Mouse (Mus musculus): ENCODE data around the gene Shroom1. TPM values are rescaled to one million over a fixed set of nuclear protein-coding genes. Genes with fewer than 3 reads are reported as not detected.

Gene Shroom1
- polyA plus RNA-seq (2014; fragmentation: Illumina TruSeq; extraction: RNeasy Lipid Tissue Mini Kit (QIAGEN cat#74804); ENCODE audit: low read depth, low replicate concordance), result 0.14 TPM

DNA sequence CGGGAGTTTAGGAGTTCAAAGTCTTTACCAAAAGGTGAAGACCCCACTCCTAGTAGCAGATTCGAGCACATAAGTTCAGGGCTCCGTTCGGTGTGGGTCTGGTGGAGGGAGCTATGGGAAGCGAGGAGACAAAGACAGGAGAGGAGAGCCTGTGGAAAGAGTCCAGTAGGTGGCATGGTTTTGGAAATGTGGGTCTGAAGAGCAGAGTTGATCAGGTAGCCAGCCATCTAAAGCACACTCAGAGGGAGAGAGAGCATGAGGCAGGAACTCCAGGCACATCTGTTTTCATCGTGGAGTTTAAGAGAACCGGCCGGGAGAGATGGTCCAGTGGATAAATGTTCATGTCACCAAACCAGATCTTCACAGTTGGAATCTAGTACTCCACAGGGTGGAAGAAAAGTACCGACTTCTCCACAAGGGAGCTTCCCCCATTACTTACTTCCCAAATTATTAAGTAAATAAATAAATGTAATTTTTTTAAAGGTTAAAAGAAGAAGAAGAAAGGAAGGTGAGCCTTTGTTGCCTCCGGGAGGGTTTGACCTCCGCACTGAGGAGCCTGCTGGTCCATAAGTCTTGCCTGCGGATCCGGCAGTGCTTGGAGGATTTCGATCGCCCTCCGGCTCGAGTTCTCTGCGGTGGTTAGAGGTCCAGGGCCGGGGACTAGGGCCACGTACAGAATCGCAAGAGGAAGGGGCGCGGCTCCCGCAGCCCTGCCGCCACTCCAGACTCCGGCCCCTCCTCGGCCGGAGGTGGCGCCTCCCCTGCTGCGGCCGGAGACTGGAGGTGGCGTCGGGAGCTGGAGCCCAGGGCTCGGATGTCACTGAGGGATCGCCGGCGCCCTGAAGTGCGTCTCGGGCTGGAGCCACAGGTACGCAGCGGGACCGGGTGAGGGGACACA, at the start of gene Shroom1, which contains the start of gene Gm10447:
Shroom1 (plus strand) TSS at position 732 of the 898 bp plus-strand sequence.
Gm10447 (minus strand) TSS at position 637 of the 898 bp plus-strand sequence.

DNA sequence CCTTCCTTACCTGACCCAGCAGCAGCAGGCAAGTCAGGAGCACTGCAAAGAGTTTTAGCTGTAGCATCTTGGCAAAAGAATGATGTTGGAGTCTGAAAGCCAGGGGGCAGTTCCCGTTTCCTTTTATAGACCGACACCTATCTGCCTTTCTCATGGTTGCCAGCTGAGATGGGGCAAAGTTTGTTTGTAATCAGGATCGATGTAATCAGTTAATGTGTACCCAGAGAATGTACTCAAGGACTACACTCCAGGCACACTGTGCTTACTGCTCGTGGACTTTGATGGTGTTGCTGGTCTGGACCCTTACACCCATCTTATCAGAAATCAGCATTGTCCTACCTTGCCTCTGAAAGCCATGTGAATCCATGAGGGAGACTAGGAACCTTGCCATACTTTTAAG, 34.0 kb upstream of the Shroom1 start, which contains the start of gene Leap2:
Leap2 (minus strand) TSS at position 135 of the 400 bp plus-strand sequence.

DNA sequence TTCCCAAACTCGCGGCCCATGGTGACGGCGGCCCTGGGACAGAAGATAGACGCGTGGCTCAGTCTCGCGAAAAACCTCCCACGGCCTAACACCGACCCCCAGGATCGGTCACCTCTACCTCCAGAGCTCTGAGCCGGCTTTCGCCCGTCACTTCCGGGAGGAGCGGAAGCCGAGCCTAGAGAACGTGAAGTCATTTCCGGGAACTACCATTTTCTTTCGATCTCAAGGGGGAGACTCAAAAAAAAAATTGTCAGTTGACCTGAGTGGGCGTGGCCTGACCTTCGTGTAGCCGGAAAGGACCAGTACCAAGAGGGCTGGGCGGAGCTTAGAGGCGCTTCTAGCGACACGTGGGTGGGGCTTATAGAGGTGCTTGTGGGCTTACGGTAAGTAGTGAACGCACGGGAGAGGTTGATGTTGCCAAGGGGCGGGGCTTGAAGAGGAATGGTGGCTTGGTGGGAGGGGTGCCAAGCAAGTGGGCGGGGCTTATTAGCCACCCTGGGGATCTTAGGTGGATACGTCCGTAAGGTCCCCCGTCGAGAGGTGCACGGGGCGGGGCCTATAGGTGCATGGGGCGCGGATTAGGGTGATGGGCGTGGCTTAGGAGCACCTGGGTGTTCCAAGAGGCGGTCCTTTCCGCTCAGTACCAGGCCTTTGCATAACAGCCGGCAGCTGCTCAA, 26.2 kb upstream of the Shroom1 start, which contains the start of the genes Uqcrq and Gdf9:
Uqcrq (minus strand) TSS at position 162 of the 677 bp plus-strand sequence.
Gdf9 (plus strand) TSS at position 354 of the 677 bp plus-strand sequence.

DNA sequence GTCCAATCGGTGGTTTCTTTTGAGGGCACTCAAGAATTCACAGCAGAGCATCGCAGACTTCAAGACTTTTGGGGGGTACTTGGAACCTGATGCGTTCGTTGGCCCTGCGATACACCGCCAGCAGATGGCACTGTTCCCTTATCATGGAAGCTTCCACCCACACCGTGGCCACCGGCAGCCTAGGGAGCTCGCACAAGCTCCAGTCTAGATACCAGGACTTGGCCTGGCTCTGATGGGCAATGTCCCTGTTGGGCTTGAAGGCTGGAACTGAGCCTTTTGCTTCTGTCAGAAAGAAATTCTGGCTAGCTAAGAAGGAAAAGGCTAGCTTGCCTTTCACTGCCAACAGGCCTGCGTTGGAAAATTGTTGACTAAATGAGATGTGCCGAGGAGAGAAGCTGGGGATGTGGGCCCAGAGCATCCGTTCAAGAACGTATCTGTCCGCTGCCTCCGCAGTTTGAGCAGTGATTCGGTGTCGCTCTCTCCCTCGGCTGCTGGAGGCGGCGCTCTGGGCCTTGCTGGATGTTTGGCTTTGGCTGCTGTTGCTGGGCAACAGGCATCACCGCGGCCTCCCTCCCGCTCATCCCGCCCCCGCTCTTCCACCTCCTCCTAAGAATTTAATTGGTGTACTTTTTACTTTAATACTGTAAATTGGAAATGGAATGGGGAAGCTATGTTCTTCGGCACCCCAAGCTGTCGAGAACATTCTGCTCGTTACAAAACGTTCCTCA, 13.1 kb downstream of the Shroom1 start, which contains the start of gene Gm9837:
Gm9837 (minus strand) TSS at position 512 of the 728 bp plus-strand sequence.

GRCm38 (mm10) chr11:53479783-53480301, 22.8 kb downstream of the Shroom1 start, which contains the start of the genes Gm9945 and Sowaha:
Gm9945 (plus strand) TSS chr11:53480166.
Sowaha (minus strand) TSS chr11:53480274.

Other genes with a start within 250 kb of the Shroom1 start
- 499 TPM for gene Hspa4, start 156.7 kb upstream of the Shroom1 start, polyA plus RNA-seq (2014; fragmentation: Illumina TruSeq; extraction: RNeasy Lipid Tissue Mini Kit (QIAGEN cat#74804); ENCODE audit: low read depth, low replicate concordance)
- 18.9 TPM for gene Zcchc10, start 132.5 kb upstream of the Shroom1 start, polyA plus RNA-seq (2014; fragmentation: Illumina TruSeq; extraction: RNeasy Lipid Tissue Mini Kit (QIAGEN cat#74804); ENCODE audit: low read depth, low replicate concordance)
- 274 TPM for gene Aff4, start 106.4 kb upstream of the Shroom1 start, polyA plus RNA-seq (2014; fragmentation: Illumina TruSeq; extraction: RNeasy Lipid Tissue Mini Kit (QIAGEN cat#74804); ENCODE audit: low read depth, low replicate concordance)
- gene Leap2, start 34.0 kb upstream of the Shroom1 start, polyA plus RNA-seq (2014; fragmentation: Illumina TruSeq; extraction: RNeasy Lipid Tissue Mini Kit (QIAGEN cat#74804); ENCODE audit: low read depth, low replicate concordance), result not detected
- gene Uqcrq, start 26.4 kb upstream of the Shroom1 start, polyA plus RNA-seq (2014; fragmentation: Illumina TruSeq; extraction: RNeasy Lipid Tissue Mini Kit (QIAGEN cat#74804); ENCODE audit: low read depth, low replicate concordance), result 150 TPM
- 10.9 TPM for gene Gdf9, start 26.2 kb upstream of the Shroom1 start, polyA plus RNA-seq (2014; fragmentation: Illumina TruSeq; extraction: RNeasy Lipid Tissue Mini Kit (QIAGEN cat#74804); ENCODE audit: low read depth, low replicate concordance)
- not detected for gene Gm10447, start 95 bp upstream of the Shroom1 start, polyA plus RNA-seq (2014; fragmentation: Illumina TruSeq; extraction: RNeasy Lipid Tissue Mini Kit (QIAGEN cat#74804); ENCODE audit: low read depth, low replicate concordance)
- gene Gm9837, start 13.3 kb downstream of the Shroom1 start, polyA plus RNA-seq (2014; fragmentation: Illumina TruSeq; extraction: RNeasy Lipid Tissue Mini Kit (QIAGEN cat#74804); ENCODE audit: low read depth, low replicate concordance), result 2.3 TPM
- gene Gm9945, start 23.0 kb downstream of the Shroom1 start, polyA plus RNA-seq (2014; fragmentation: Illumina TruSeq; extraction: RNeasy Lipid Tissue Mini Kit (QIAGEN cat#74804); ENCODE audit: low read depth, low replicate concordance), result not detected
- 0.29 TPM for gene Sowaha, start 23.1 kb downstream of the Shroom1 start, polyA plus RNA-seq (2014; fragmentation: Illumina TruSeq; extraction: RNeasy Lipid Tissue Mini Kit (QIAGEN cat#74804); ENCODE audit: low read depth, low replicate concordance)
- 2.5 TPM for gene Sept8, start 62.1 kb downstream of the Shroom1 start, polyA plus RNA-seq (2014; fragmentation: Illumina TruSeq; extraction: RNeasy Lipid Tissue Mini Kit (QIAGEN cat#74804); ENCODE audit: low read depth, low replicate concordance)
- 95.1 TPM for gene Kif3a, start 110.2 kb downstream of the Shroom1 start, polyA plus RNA-seq (2014; fragmentation: Illumina TruSeq; extraction: RNeasy Lipid Tissue Mini Kit (QIAGEN cat#74804); ENCODE audit: low read depth, low replicate concordance)
- not detected for gene Il4, start 161.5 kb downstream of the Shroom1 start, polyA plus RNA-seq (2014; fragmentation: Illumina TruSeq; extraction: RNeasy Lipid Tissue Mini Kit (QIAGEN cat#74804); ENCODE audit: low read depth, low replicate concordance)
- gene Il13, start 177.5 kb downstream of the Shroom1 start, polyA plus RNA-seq (2014; fragmentation: Illumina TruSeq; extraction: RNeasy Lipid Tissue Mini Kit (QIAGEN cat#74804); ENCODE audit: low read depth, low replicate concordance), result 0.29 TPM